Mouse (Mus musculus) embryonic facial prominence, embryonic 11.5 days (tissue): Measurements from ENCODE around the gene Tpcn2. TPM values are rescaled to one million over a fixed set of nuclear protein-coding genes. Genes with fewer than 3 reads are reported as not detected.
A peak's percentile ranks its signal among the peaks of the same experiment; 100 is the strongest.

Source experiments
- ATAC-seq: fragments of 200-750 bp; cut with Nextera tagmentation; replicated peaks from 2 replicates; pipeline ENCODE4 v1.8.0; 2017; ENCODE audit warnings: low read depth; ENCODE audit not compliant: insufficient number of reproducible peaks, low FRiP score, low TSS enrichment
- DNase-seq: peaks from one replicate; pipeline ENCODE4 v3.0.0-alpha.2; 2015; ENCODE audit warnings: low spot score
- H3K27ac ChIP-seq: fragments of 300-500 bp; sonication (generic); replicated peaks from 2 replicates; pipeline ENCODE4 v1.5.1; 2014; ENCODE audit warnings: mild to moderate bottlenecking, low read depth, low read length, control low read depth
- H3K27me3 ChIP-seq: fragments of 300-500 bp; sonication (generic); 2 replicates; pipeline ENCODE4 v1.6.1; 2014; ENCODE audit warnings: mild to moderate bottlenecking, low read length, moderate library complexity, mixed read lengths; ENCODE audit not compliant: control insufficient read depth, insufficient read depth
- H3K36me3 ChIP-seq: fragments of 300-500 bp; sonication (generic); replicated peaks from 2 replicates; pipeline ENCODE4 v1.6.1; 2014; ENCODE audit warnings: low read depth, mild to moderate bottlenecking, low read length, moderate library complexity, mixed read lengths; ENCODE audit not compliant: control insufficient read depth, insufficient read depth
- H3K4me1 ChIP-seq: fragments of 300-500 bp; sonication (generic); 2 replicates; pipeline ENCODE4 v1.6.1; 2014; ENCODE audit warnings: low read length, mixed read lengths; ENCODE audit not compliant: control insufficient read depth, insufficient read depth
- H3K4me2 ChIP-seq: fragments of 300-500 bp; sonication (generic); 2 replicates; pipeline ENCODE4 v1.6.1; 2014; ENCODE audit warnings: low read depth, mild to moderate bottlenecking, control low read depth, low read length, moderate library complexity
- H3K4me3 ChIP-seq: fragments of 300-500 bp; sonication (generic); 2 replicates; pipeline ENCODE4 v1.5.1; 2014; ENCODE audit warnings: low read depth, low read length, control low read depth
- H3K9ac ChIP-seq: fragments of 300-500 bp; sonication (generic); replicated peaks from 2 replicates; pipeline ENCODE4 v1.6.1; 2014; ENCODE audit warnings: mild to moderate bottlenecking, control low read depth, low read length
- H3K9me3 ChIP-seq: fragments of 300-500 bp; sonication (generic); replicated peaks from 2 replicates; pipeline ENCODE4 v1.6.1; 2016; ENCODE audit warnings: mild to moderate bottlenecking, low read length, inconsistent platforms, mixed read lengths; ENCODE audit not compliant: control insufficient read depth
- WGBS: fragments of 180-500 bp; shearing (Covaris S2); extraction: QIAGEN DNeasy Blood & Tissue Kit; methylation state at CpG from one replicate; pipeline ENCODE4 v1.1.7; 2014; 5-methylcytosine and 5-hydroxymethylcytosine counted together
- polyA plus RNA-seq: library from polyadenylated mRNA; unstranded; fragments of >200 nt; fragmentation: Nextera tagmentation; extraction: Ambion mirVana; gene quantifications from 2 replicates; pipeline ENCODE4 v1.2.1, GENCODE M21; 2014

Gene Tpcn2
- polyA plus RNA-seq, 1 experiment from 2014 or later: 2.2 TPM

GRCm38 (mm10) chr7:145173116-145173515, 110.7 kb downstream of the Tpcn2 start:
- WGBS: 13% methylated on average over 12 of the region's 12 CpGs
- Histone ChIP-seq H3K9me3 (no peaks in the 10 kb centered on the region), H3K4me1 (no peaks in the 10 kb centered on the region; the same call in 1 of the 2 replicates), H3K27ac (no peak overlapping the region), H3K36me3 (no peaks in the 10 kb centered on the region), H3K4me3 (no peak overlapping the region), H3K4me2 (no peak overlapping the region), H3K9ac (peak overlapping the region; percentile 28), H3K27me3 (no peaks in the 10 kb centered on the region)
- ATAC-seq (peak; percentile 68; the same call in 1 of the 2 replicates), DNase-seq (peak; percentile 30)

GRCm38 (mm10) chr7:145169703-145170102, 114.1 kb downstream of the Tpcn2 start:
- no peak for DNase-seq
- Histone ChIP-seq H3K36me3 (no peaks in the 10 kb centered on the region), H3K27ac (no peak overlapping the region), H3K27me3 (no peaks in the 10 kb centered on the region), H3K9ac (no peak overlapping the region), H3K4me1 (no peaks in the 10 kb centered on the region; the same call in 1 of the 2 replicates), H3K9me3 (no peaks in the 10 kb centered on the region), H3K4me3 (no peak overlapping the region), H3K4me2 (no peak overlapping the region)
- ATAC-seq: no peak
- WGBS: 86% methylated on average over 3 of the region's 3 CpGs

GRCm38 (mm10) chr7:145159283-145160240, 124.2 kb downstream of the Tpcn2 start:
- WGBS: 32% methylated on average over 13 of the region's 13 CpGs
- peak; percentile 65 for DNase-seq
- 0 out of 2 replicates have a peak, but pooled peaks have one; percentile 31 for ATAC-seq
- H3K4me3 ChIP-seq: no peak overlapping the region
- H3K36me3 ChIP-seq: no peaks in the 10 kb centered on the region
- H3K4me2 ChIP-seq: no peak overlapping the region
- H3K4me1 ChIP-seq: no peaks in the 10 kb centered on the region
- no peak overlapping the region for H3K27ac ChIP-seq
- peak overlapping the region; percentile 32 for H3K9ac ChIP-seq
- no peaks in the 10 kb centered on the region for H3K27me3 ChIP-seq
- no peaks in the 10 kb centered on the region for H3K9me3 ChIP-seq

GRCm38 (mm10) chr7:145155666-145156065, 128.1 kb downstream of the Tpcn2 start:
- Histone ChIP-seq H3K4me1 (no peaks in the 10 kb centered on the region), H3K9me3 (no peaks in the 10 kb centered on the region), H3K27me3 (no peaks in the 10 kb centered on the region), H3K4me3 (no peak overlapping the region), H3K4me2 (no peak overlapping the region), H3K36me3 (no peaks in the 10 kb centered on the region), H3K27ac (no peak overlapping the region), H3K9ac (no peak overlapping the region)
- 71% methylated on average over 4 of the region's 4 CpGs for WGBS
- DNase-seq: no peak
- no peak for ATAC-seq

GRCm38 (mm10) chr7:145154066-145154465, 129.7 kb downstream of the Tpcn2 start:
- Histone ChIP-seq H3K27ac (no peak overlapping the region), H3K4me1 (no peaks in the 10 kb centered on the region), H3K9me3 (no peaks in the 10 kb centered on the region), H3K4me3 (no peak overlapping the region), H3K9ac (no peak overlapping the region), H3K4me2 (no peak overlapping the region), H3K27me3 (no peaks in the 10 kb centered on the region), H3K36me3 (no peaks in the 10 kb centered on the region)
- 71% methylated on average over 1 of the region's 1 CpGs for WGBS
- DNase-seq: no peak
- ATAC-seq: no peak

- no peak overlapping the region for H3K4me2 ChIP-seq
- H3K27ac ChIP-seq: no peak overlapping the region
- no peaks in the 10 kb centered on the region for H3K36me3 ChIP-seq
- H3K27me3 ChIP-seq: no peaks in the 10 kb centered on the region
- H3K4me1 ChIP-seq: no peaks in the 10 kb centered on the region
- H3K9ac ChIP-seq: no peak overlapping the region
- WGBS: 76% methylated on average over 3 of the region's 3 CpGs
- no peaks in the 10 kb centered on the region for H3K9me3 ChIP-seq
- DNase-seq (no peak), ATAC-seq (no peak)
- no peak overlapping the region for H3K4me3 ChIP-seq
These were observed 132.0 kb downstream of the Tpcn2 start for GRCm38 (mm10) chr7:145151845-145152244.

- Histone ChIP-seq H3K27me3 (no peaks in the 10 kb centered on the region), H3K9me3 (no peaks in the 10 kb centered on the region), H3K4me3 (no peak overlapping the region), H3K9ac (no peak overlapping the region), H3K4me1 (no peaks in the 10 kb centered on the region), H3K27ac (no peak overlapping the region), H3K36me3 (no peaks in the 10 kb centered on the region), H3K4me2 (no peak overlapping the region)
- no peak for ATAC-seq
- WGBS: 88% methylated on average over 4 of the region's 4 CpGs
- no peak for DNase-seq
These were observed 134.9 kb downstream of the Tpcn2 start for GRCm38 (mm10) chr7:145148902-145149301.

- Histone ChIP-seq H3K36me3 (no peaks in the 10 kb centered on the region), H3K27me3 (no peaks in the 10 kb centered on the region), H3K9ac (no peak overlapping the region), H3K4me3 (no peak overlapping the region), H3K4me1 (no peaks in the 10 kb centered on the region), H3K27ac (no peak overlapping the region), H3K4me2 (no peak overlapping the region), H3K9me3 (no peaks in the 10 kb centered on the region)
- ATAC-seq (no peak), DNase-seq (no peak)
- 75% methylated on average over 5 of the region's 5 CpGs for WGBS
These were observed 135.7 kb downstream of the Tpcn2 start for GRCm38 (mm10) chr7:145147973-145148698.
